Mouse (Mus musculus): ENCODE measurements around the gene Dusp7.

Dusp7 gene

GRCm38 (mm10) chr9:106421865-106422160, 53.4 kb downstream of the Dusp7 start:
- DNase-seq: peak; percentile 88

Measured in layer of hippocampus, adult 9-11 months (tissue).